Comparison of ENCODE assay signal across 8 mouse cellular contexts in the genomic region with DNA sequence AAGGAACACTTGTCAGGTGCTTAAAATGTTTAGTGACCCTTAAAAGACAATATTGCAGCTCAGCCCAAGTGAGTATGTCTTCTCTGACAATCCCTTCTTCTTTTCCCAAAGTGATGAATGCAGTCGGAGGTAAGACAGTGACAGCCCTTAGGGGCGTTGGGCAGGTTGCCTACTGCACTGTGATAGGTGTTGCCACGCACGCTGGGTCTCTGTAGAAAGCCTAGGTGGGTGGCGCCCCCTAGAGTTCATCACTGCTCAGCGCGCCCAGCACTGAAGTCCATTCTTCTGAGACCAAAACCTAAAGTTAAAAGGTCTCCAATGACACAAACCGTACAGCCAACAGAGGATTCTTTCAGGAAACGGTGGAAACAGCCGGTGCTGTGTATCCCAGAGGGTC. TPM values are rescaled to one million over a fixed set of nuclear protein-coding genes. Genes with fewer than 3 reads are reported as not detected.
DNase-seq lines count a peak whose midpoint lies in the region; ATAC-seq and TF ChIP-seq lines count a peak whose summit lies in the region.

No protein-coding gene starts in this region.

- WGBS in heart, embryonic 13.5 days = 14% methylated on average over 10 of the region's 10 CpGs
- 17% methylated on average over 10 of the region's 10 CpGs for WGBS in neural tube, embryonic 12.5 days

- no peaks in the 10 kb centered on the region for H3K27me3 ChIP-seq in heart, embryonic 13.5 days (replicated peaks)
- H3K27me3 ChIP-seq in neural tube, embryonic 12.5 days (replicated peaks) = no peaks in the 10 kb centered on the region

- peak overlapping the region; percentile 54 for H3K4me3 ChIP-seq in gastrocnemius, adult 2 months
- 0 out of 2 replicates have a peak overlapping the region, but pooled peaks have one; percentile 6 for H3K4me3 ChIP-seq in heart, embryonic 13.5 days
- H3K4me3 ChIP-seq in neural tube, embryonic 12.5 days = no peak overlapping the region

- no peak overlapping the region for H3K9ac ChIP-seq in heart, embryonic 13.5 days
- H3K9ac ChIP-seq in neural tube, embryonic 12.5 days = no peak overlapping the region

- intact Hi-C loops in gastrocnemius, adult 2 months (cut with DNase I) = no loop called here

- H3K4me1 ChIP-seq in heart, embryonic 13.5 days = peaks cover 6% of the 10 kb centered on the region; the same call in 1 of the 2 replicates
- no peaks in the 10 kb centered on the region for H3K4me1 ChIP-seq in neural tube, embryonic 12.5 days

- no peak for ATAC-seq in heart, embryonic 13.5 days (ENCODE audit: extremely low read depth, insufficient number of reproducible peaks, low FRiP score, low TSS enrichment)
- ATAC-seq in neural tube, embryonic 12.5 days (ENCODE audit: low FRiP score, low read depth) = no peak

- H3K36me3 ChIP-seq in heart, embryonic 13.5 days = no peaks in the 10 kb centered on the region
- H3K36me3 ChIP-seq in neural tube, embryonic 12.5 days = no peaks in the 10 kb centered on the region

- H3K27ac ChIP-seq in gastrocnemius, adult 2 months = no peak overlapping the region; the same call in 1 of the 2 replicates
- no peak overlapping the region for H3K27ac ChIP-seq in heart, embryonic 13.5 days (replicated peaks)
- H3K27ac ChIP-seq in neural tube, embryonic 12.5 days = no peak overlapping the region

- peaks cover 3% of the 10 kb centered on the region; the same call in 1 of the 2 replicates for H3K9me3 ChIP-seq in heart, embryonic 13.5 days
- H3K9me3 ChIP-seq in neural tube, embryonic 12.5 days = 0 out of 2 replicates have a peak, but pooled peaks cover 4% of the 10 kb centered on the region

- TF ChIP-seq CTCF in gastrocnemius, adult 2 months (IDR thresholded peaks at IDR 0.05) = peak; percentile 71

- peak overlapping the region; percentile 54 for H3K4me2 ChIP-seq in heart, embryonic 13.5 days
- peak overlapping the region; percentile 43 for H3K4me2 ChIP-seq in neural tube, embryonic 12.5 days (replicated peaks)

- peak; percentile 52 for DNase-seq in gastrocnemius, adult 2 months
- DNase-seq in gastrocnemius, adult 8-10 months (ENCODE audit: low spot score in 2 of 2) = no peak
- peak; percentile 30 for DNase-seq in T-cell, adult 2 months (ENCODE audit: low spot score)
- peak; percentile 14 for DNase-seq in embryo, embryonic 11.5 days (ENCODE audit: low read depth, low spot score)
- peak; percentile 19 to 40 for DNase-seq in layer of hippocampus, postnatal 36 days
- DNase-seq in thymus, postnatal 14 days = peak; percentile 59

RNA-seq across cellular contexts. Expression of a gene that starts 46.4 kb away (rescaled TPM):
- 10 to 100 TPM; 71.7 to 94.8 TPM for total RNA-seq in gastrocnemius, adult 2 months (2021)
- 10 to 100 TPM; 76.0 to 91.9 (median 89.6) TPM for total RNA-seq in gastrocnemius, adult 8-10 months (2022)
- polyA plus RNA-seq in heart, embryonic 13.5 days (2015; fragmentation: Nextera tagmentation; extraction: Ambion mirVana) = 49.1 and 49.3 TPM in 2 replicates
- 100 to 1,000 TPM; 117 to 119 TPM for total RNA-seq in layer of hippocampus, postnatal 36 days (2021)
- 109 and 112 TPM in 2 replicates for polyA plus RNA-seq in neural tube, embryonic 12.5 days (2016; fragmentation: Nextera tagmentation; extraction: Ambion mirVana)

RNA-seq across cellular contexts. Expression of a gene that starts 50.4 kb away (rescaled TPM):
- 1 to 10 TPM; 4.6 to 6.8 TPM for total RNA-seq in gastrocnemius, adult 2 months (2021)
- 1 to 10 TPM; 3.0 to 4.5 (median 3.7) TPM for total RNA-seq in gastrocnemius, adult 8-10 months (2022)
- polyA plus RNA-seq in heart, embryonic 13.5 days (2015; fragmentation: Nextera tagmentation; extraction: Ambion mirVana) = 8.5 and 10.8 TPM in 2 replicates
- 10 to 100 TPM; 55.3 to 63.5 TPM for total RNA-seq in layer of hippocampus, postnatal 36 days (2021)
- polyA plus RNA-seq in neural tube, embryonic 12.5 days (2016; fragmentation: Nextera tagmentation; extraction: Ambion mirVana) = 29.5 and 38.7 TPM in 2 replicates

Comparison
In these comparisons a context has a peak if more than half of its experiments do, and no peak if none do; other contexts are left out.
1. DNase-seq: peak in gastrocnemius, adult 2 months (single experiment), T-cell, adult 2 months (single experiment), embryo, embryonic 11.5 days (single experiment), layer of hippocampus, postnatal 36 days (2 of 2) and thymus, postnatal 14 days (single experiment); none in gastrocnemius, adult 8-10 months (0 of 2).
2. RNA of a gene that starts 50.4 kb away (total RNA-seq): 55.3 to 63.5 TPM in layer of hippocampus, postnatal 36 days; 4.6 to 6.8 TPM in gastrocnemius, adult 2 months and 3.0 to 4.5 TPM in gastrocnemius, adult 8-10 months; every median in the first group is over 4 times any median in the second.